Mouse (Mus musculus): ENCODE data around the gene Serbp1.

DNA sequence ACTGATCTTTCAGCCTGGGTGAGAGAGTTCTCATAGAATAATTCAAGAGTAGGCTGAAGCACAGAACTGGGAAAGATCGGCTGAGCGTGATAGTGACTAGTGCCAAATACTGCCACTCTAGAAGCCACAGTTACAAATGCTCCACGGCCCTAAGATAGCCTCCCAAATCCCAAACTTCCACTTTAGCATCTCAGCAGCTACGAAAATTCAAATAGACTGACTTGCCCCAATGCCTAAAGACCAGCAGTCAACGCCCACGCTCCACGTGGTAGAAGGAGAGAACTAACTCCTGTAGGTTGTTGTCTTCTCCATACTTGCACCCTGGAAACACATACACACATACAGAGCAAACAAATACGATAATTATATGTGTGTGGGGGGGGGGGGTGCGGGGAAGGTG lies 8.5 kb upstream of the Serbp1 start:
- TF ChIP-seq CTCF (IDR thresholded peaks at IDR 0.05; ENCODE audit: low read depth, low read length) (no peak), POLR2A (IDR thresholded peaks at IDR 0.05; ENCODE audit: extremely low read depth, insufficient read depth, low read length) (no peak)

Measured in liver, adult 2 months (tissue).